Mouse (Mus musculus) forebrain, embryonic 12.5 days (tissue): Measurements from ENCODE around the gene Spem1. TPM values are rescaled to one million over a fixed set of nuclear protein-coding genes. Genes with fewer than 3 reads are reported as not detected.
"Not testable (repeated sequence)": the region's sequence is repeated elsewhere in the genome, so short reads cannot be mapped to it uniquely, and the experiment has no call there.

Experiments
- ATAC-seq: fragments of 200-750 bp; cut with Nextera tagmentation; 2 replicates; pipeline ENCODE4 v1.8.0; 2017; ENCODE audit warnings: moderate TSS enrichment; ENCODE audit not compliant: low FRiP score
- H3K27ac ChIP-seq: fragments of 300-500 bp; sonication (generic); 2 replicates; pipeline ENCODE4 v1.5.1; 2016; ENCODE audit warnings: mild to moderate bottlenecking
- H3K27me3 ChIP-seq: fragments of 300-500 bp; sonication (generic); 2 replicates; pipeline ENCODE4 v1.6.1; 2016; ENCODE audit warnings: mild to moderate bottlenecking
- H3K36me3 ChIP-seq: fragments of 300-500 bp; sonication (generic); replicated peaks from 2 replicates; pipeline ENCODE4 v1.6.1; 2016; ENCODE audit warnings: mild to moderate bottlenecking
- H3K4me1 ChIP-seq: fragments of 300-500 bp; sonication (generic); 2 replicates; pipeline ENCODE4 v1.6.1; 2016
- H3K4me2 ChIP-seq: fragments of 300-500 bp; sonication (generic); 2 replicates; pipeline ENCODE4 v1.6.1; 2016; ENCODE audit warnings: mild to moderate bottlenecking, moderate library complexity
- H3K4me3 ChIP-seq: fragments of 300-500 bp; sonication (generic); replicated peaks from 2 replicates; pipeline ENCODE4 v1.5.1; 2016; ENCODE audit warnings: mild to moderate bottlenecking
- H3K9ac ChIP-seq: fragments of 300-500 bp; sonication (generic); 2 replicates; pipeline ENCODE4 v1.6.1; 2016; ENCODE audit warnings: mild to moderate bottlenecking
- H3K9me3 ChIP-seq: fragments of 300-500 bp; sonication (generic); 2 replicates; pipeline ENCODE4 v1.6.1; 2016
- WGBS: fragments of 180-500 bp; shearing (Covaris S2); methylation state at CpG from one replicate; pipeline ENCODE4 v1.1.7; 2016; 5-methylcytosine and 5-hydroxymethylcytosine counted together
- polyA plus RNA-seq: library from polyadenylated mRNA; unstranded; fragments of >200 nt; fragmentation: Nextera tagmentation; extraction: Ambion mirVana; gene quantifications from 2 replicates; pipeline ENCODE4 v1.2.1, GENCODE M21; 2016

Gene Spem1
- polyA plus RNA-seq, result 0.24 and 0.26 TPM in 2 replicates

- no peak within 1 kb of the TSS for H3K27ac ChIP-seq
Observed at GRCm38 (mm10) chr11:69822080-69822479, at the start of gene Spem1. TSS of gene Spem1 (minus strand) at chr11:69822180.

DNA sequence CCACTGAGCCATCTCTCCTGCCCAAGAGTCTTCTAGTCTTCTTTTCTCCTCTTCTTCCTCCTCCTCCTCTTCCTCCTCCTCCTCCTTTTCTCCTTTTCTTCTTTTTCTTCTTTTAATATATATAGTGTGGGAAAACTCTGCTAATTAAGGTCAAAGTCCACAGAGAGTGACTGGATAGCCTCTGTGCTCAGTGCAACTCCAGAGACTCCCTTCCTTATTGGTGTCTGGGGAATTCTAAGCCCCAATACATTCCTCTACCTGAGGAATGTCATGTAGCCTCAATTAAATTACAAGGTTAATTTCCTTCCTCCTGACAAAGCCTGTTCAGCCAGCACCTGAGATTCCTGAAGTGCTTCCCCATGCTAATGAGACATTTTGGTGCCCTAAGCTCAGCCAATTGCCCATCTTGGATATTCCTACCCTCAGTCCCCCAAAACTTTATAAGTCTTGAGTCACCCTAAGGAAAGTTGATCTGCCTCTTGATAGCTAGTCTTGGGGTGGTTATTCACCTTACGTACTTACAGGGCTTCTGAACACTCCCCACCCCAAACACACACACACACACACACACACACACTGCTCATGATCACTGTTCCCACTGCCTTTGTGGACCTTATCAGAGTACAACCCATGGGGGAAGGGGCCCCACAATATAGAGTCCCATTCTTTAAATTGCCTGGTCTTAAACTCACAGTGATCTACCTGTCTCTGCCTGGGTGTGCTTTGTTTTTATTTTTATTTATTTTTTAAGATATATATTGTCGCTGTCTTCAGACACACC, 48.5 kb upstream of the Spem1 start:
- Histone ChIP-seq H3K9me3 (no peaks in the 10 kb centered on the region), H3K9ac (no peak overlapping the region), H3K4me1 (0 out of 2 replicates have a peak, but pooled peaks cover 7% of the 10 kb centered on the region), H3K36me3 (no peaks in the 10 kb centered on the region), H3K4me2 (no peak overlapping the region), H3K27ac (no peak overlapping the region), H3K27me3 (no peaks in the 10 kb centered on the region), H3K4me3 (no peak overlapping the region)
- 80% methylated on average over 2 of the region's 2 CpGs for WGBS
- no peak for ATAC-seq

More at GRCm38 (mm10) chr11:69822080-69822479, at the start of gene Spem1:
- Histone ChIP-seq H3K9me3 (0 out of 2 replicates have a peak, but pooled peaks cover 3% of the 10 kb centered on the region), H3K27me3 (no peaks in the 10 kb centered on the region), H3K4me3 (no peak within 1 kb of the TSS), H3K36me3 (peaks cover 31% of the 10 kb centered on the region), H3K9ac (no peak within 1 kb of the TSS), H3K4me1 (no peaks in the 10 kb centered on the region), H3K4me2 (no peak within 1 kb of the TSS)
- WGBS, result 88% methylated on average over 3 of the region's 3 CpGs
- no peak for ATAC-seq

GRCm38 (mm10) chr11:69867335-69867734, 45.4 kb upstream of the Spem1 start:
- Histone ChIP-seq H3K4me1 (0 out of 2 replicates have a peak, but pooled peaks cover 7% of the 10 kb centered on the region), H3K27ac (no peak overlapping the region), H3K27me3 (no peaks in the 10 kb centered on the region), H3K4me2 (no peak overlapping the region), H3K4me3 (no peak overlapping the region), H3K9me3 (no peaks in the 10 kb centered on the region), H3K9ac (no peak overlapping the region), H3K36me3 (no peaks in the 10 kb centered on the region)
- no peak for ATAC-seq
- whole genome bisulfite sequencing, result 70% methylated on average over 9 of the region's 9 CpGs

DNA sequence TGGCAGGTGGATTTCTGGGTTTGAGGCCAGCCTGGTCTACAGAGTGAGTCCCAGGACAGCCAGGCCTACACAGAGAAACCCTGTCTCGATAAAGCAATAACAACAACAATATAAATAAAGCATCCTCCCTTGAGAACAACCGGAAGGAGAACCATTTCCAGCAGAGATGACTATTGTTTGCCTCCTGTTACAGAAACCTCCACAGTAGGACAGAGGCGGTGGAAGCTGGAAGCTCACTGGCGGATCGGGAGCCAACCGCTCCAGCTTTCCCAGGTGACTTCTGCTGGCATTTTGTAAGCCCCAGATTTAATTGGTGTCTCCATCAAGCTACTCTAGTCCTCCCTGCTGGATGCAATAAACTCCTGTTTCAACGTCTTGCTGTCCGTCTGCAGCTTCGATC, 43.6 kb upstream of the Spem1 start:
- Histone ChIP-seq H3K4me1 (0 out of 2 replicates have a peak, but pooled peaks cover 7% of the 10 kb centered on the region), H3K27me3 (no peaks in the 10 kb centered on the region), H3K36me3 (no peaks in the 10 kb centered on the region), H3K9ac (no peak overlapping the region), H3K4me2 (no peak overlapping the region), H3K4me3 (no peak overlapping the region), H3K27ac (no peak overlapping the region), H3K9me3 (no peaks in the 10 kb centered on the region)
- 88% methylated on average over 9 of the region's 9 CpGs for WGBS
- no peak for ATAC-seq

DNA sequence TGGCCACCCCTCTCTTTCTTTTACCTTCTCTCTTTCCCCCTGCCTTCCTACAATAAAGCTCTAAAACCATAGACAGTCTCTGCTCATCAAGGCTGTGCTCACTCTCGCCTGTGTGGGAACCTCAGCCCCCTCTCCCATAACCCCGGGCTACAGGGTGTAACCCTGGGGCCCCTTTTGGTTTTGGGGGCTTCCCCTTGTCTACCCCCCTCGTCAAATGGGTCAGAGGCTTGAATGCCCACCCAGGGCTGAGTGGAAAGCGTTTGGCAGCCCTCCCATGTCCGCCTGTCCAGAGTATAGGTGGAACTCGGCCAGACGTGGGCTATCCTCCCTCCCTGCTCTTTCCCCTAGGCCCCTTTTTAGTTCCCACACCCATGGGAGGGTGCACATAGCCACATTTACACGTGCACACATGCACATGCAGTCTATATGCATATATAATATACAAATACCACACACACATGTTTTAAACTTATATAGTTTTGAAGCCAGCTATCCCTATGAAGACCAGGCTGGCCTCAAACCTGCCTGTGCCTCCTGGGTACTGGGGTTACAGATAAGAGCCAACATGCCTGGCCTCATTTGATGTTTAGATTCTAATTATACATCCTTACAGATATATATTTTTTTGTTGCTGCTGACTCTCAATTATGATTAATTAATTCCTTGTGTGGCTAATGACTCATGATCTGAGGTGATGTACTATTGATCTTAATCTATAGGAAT, 42.3 kb upstream of the Spem1 start:
- Histone ChIP-seq H3K4me1 (0 out of 2 replicates have a peak, but pooled peaks cover 7% of the 10 kb centered on the region), H3K4me3 (no peak overlapping the region), H3K27me3 (peaks cover 8% of the 10 kb centered on the region), H3K9ac (no peak overlapping the region), H3K36me3 (no peaks in the 10 kb centered on the region), H3K27ac (no peak overlapping the region), H3K4me2 (no peak overlapping the region), H3K9me3 (no peaks in the 10 kb centered on the region)
- WGBS, result 56% methylated on average over 8 of the region's 8 CpGs
- ATAC-seq, result no peak

DNA sequence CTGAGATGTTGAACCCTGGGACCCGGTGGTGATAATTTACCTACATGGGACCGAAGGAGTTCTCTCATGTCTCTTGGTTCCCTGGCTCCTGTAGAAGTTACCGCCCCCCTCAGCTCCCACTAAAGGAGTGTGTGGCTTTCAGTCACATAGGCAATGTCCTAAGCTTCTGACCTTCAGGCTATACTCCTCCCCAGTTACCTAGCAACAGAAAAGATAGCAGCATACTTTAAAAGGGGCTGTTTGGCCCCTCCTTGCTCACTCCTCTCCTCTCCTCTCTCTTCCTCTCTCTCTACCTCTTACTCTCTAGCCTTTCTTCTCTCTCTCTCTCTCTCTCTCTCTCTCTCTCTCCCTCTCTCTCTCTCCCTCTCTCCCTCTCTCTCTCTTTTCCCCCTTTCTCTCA, 41.7 kb upstream of the Spem1 start:
- 80% methylated on average over 3 of the region's 3 CpGs for WGBS
- peaks cover 13% of the 10 kb centered on the region for H3K27me3 ChIP-seq

DNA sequence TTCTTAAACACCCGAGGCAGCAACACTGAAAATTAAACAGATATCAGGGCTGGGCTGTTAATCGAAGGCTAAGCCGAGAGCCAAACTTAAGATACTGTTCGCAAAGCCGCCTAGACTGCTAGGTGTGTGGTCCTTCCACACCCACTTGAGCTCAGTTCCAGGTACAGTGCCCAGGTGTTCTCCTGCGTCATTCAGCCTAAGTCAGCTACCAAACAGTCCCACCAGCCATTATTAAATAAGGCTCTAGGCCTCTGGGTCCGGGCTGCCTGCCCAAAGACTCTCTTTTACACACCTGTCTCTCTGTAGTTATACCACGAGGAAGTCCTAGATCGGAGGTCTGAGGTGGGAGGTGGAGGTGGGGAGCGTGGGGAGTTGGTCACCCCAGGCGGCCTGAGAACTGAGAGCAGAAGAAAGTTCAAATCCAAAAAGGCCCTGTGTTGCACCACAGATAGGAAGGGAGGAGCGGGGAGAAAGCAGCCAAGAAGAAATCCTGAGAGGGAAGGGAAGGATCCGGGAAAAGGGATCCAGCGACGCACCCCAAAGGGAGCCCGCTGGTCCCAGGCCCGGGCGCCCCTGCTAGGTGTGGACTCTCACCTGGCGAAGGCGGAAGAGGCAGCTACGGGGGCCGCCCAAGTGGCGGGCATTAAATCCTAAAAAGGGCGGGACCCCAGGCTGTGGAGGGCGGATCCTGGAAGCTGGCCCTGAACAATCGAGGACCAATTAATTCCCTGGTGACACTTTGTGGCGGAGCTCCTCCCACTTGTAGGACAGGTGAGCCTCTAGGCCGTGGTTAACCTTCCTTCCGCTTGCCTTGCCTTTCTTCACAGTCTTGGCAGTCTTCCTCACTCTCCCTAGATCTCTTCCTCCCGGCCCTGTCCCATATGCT, 36.4 kb upstream of the Spem1 start, which contains the start of gene Tnk1:
Tnk1 (minus strand) TSS at position 618 of the 886 bp plus-strand sequence.
- no peak within 1 kb of the TSS for H3K4me3 ChIP-seq
- no peaks in the 10 kb centered on the region for H3K36me3 ChIP-seq
- H3K4me1 ChIP-seq, result peaks cover 7% of the 10 kb centered on the region
- H3K9me3 ChIP-seq, result no peaks in the 10 kb centered on the region
- no peak for ATAC-seq
- 20% methylated on average over 30 of the region's 30 CpGs for WGBS
- no peak within 1 kb of the TSS for H3K9ac ChIP-seq
- no peak within 1 kb of the TSS for H3K4me2 ChIP-seq
- peaks cover 27% of the 10 kb centered on the region for H3K27me3 ChIP-seq
- no peak within 1 kb of the TSS for H3K27ac ChIP-seq

More for the DNA sequence above, 41.7 kb upstream of the Spem1 start:
- not testable (repeated sequence) for H3K4me3 ChIP-seq, H3K4me2 ChIP-seq, H3K4me1 ChIP-seq, H3K9ac ChIP-seq, H3K36me3 ChIP-seq, H3K9me3 ChIP-seq, ATAC-seq, H3K27ac ChIP-seq

- Histone ChIP-seq H3K4me2 (peak overlapping the region; percentile 4; the same call in 1 of the 2 replicates), H3K4me1 (peaks cover 12% of the 10 kb centered on the region), H3K27me3 (peaks cover 27% of the 10 kb centered on the region), H3K9ac (no peak overlapping the region), H3K4me3 (no peak overlapping the region), H3K9me3 (no peaks in the 10 kb centered on the region), H3K36me3 (peaks cover 17% of the 10 kb centered on the region), H3K27ac (0 out of 2 replicates have a peak overlapping the region, but pooled peaks have one; percentile 33)
- 16% methylated on average over 16 of the region's 16 CpGs for WGBS
- no peak; the same call in 1 of the 2 replicates for ATAC-seq
Observed at GRCm38 (mm10) chr11:69855347-69855746, 33.4 kb upstream of the Spem1 start.

DNA sequence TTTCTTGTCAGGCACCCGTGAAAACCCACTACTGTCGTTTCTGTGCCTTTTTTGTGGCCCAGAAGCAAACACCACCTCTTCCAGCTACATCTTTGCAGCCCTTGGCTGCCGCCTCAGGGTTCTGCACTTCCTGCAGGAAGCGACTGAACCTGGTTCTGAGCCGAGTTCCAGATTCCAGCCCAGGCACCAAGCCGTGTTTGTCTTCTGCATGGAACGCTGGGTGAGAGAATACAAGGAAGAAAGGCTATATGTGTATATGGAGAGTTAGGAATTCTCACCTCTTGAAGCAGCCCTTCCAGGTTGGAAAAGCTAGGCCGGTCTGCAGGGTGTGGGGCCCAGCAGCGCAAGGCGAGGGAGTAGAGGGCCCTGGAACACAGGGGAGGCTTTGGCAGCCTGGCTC, 32.7 kb upstream of the Spem1 start:
- Histone ChIP-seq H3K9ac (no peak overlapping the region), H3K4me1 (peaks cover 15% of the 10 kb centered on the region), H3K4me3 (no peak overlapping the region), H3K27ac (0 out of 2 replicates have a peak overlapping the region, but pooled peaks have one; percentile 33), H3K9me3 (no peaks in the 10 kb centered on the region), H3K27me3 (peaks cover 23% of the 10 kb centered on the region), H3K4me2 (no peak overlapping the region), H3K36me3 (peaks cover 23% of the 10 kb centered on the region)
- ATAC-seq, result no peak
- 88% methylated on average over 10 of the region's 10 CpGs for WGBS

- 79% methylated on average over 7 of the region's 7 CpGs for WGBS
- Histone ChIP-seq H3K27ac (no peak overlapping the region), H3K4me3 (no peak overlapping the region), H3K36me3 (peaks cover 30% of the 10 kb centered on the region), H3K27me3 (peaks cover 16% of the 10 kb centered on the region), H3K9me3 (no peaks in the 10 kb centered on the region), H3K9ac (no peak overlapping the region), H3K4me1 (peaks cover 15% of the 10 kb centered on the region), H3K4me2 (no peak overlapping the region)
- no peak for ATAC-seq
Observed at GRCm38 (mm10) chr11:69853994-69854393, 32.0 kb upstream of the Spem1 start.

DNA sequence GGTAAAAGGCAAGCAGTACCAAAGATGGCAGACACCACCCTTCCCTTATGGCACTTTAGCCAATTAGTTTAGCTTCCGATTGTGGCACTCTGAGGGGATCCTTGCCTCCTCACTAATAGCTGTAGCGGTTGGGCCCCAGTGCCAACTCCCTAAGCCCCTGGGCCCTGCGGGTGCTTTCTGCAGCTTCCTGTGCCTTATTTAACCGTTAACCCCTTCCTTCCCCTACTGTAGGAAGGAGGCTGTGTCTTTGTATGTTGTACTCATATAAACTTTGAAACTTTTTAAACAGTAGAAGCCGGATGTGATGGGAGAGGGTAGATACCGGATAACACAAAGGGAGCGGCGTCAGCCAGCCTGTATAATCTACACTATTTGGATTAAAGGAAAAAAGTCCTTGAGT, 28.8 kb upstream of the Spem1 start:
- Histone ChIP-seq H3K9ac (no peak overlapping the region), H3K36me3 (peaks cover 40% of the 10 kb centered on the region)
- 81% methylated on average over 8 of the region's 8 CpGs for WGBS

More for the DNA sequence above, 28.8 kb upstream of the Spem1 start:
- no peak for ATAC-seq
- H3K27ac ChIP-seq, result no peak overlapping the region
- H3K4me3 ChIP-seq, result no peak overlapping the region
- H3K27me3 ChIP-seq, result no peaks in the 10 kb centered on the region
- no peaks in the 10 kb centered on the region for H3K9me3 ChIP-seq
- H3K4me2 ChIP-seq, result no peak overlapping the region
- H3K4me1 ChIP-seq, result peaks cover 32% of the 10 kb centered on the region
